Mouse (Mus musculus): ENCODE data around the gene Ank. TPM values are rescaled to one million over a fixed set of nuclear protein-coding genes. Genes with fewer than 3 reads are reported as not detected.

Gene Ank
- total RNA-seq, 2 experiments from 2014 or later, result 168 to 173 TPM

- no peak for DNase-seq (ENCODE audit: low spot score in 2 of 2)
Measured at GRCm38 (mm10) chr15:27493516-27493915, 27.0 kb downstream of the Ank start.

- DNase-seq (ENCODE audit: low spot score in 2 of 2), result peak in 1 of 2 experiments; percentile 30
Measured at GRCm38 (mm10) chr15:27495981-27496401, 29.5 kb downstream of the Ank start.

- no peak for DNase-seq (ENCODE audit: low spot score in 2 of 2)
Measured at GRCm38 (mm10) chr15:27496596-27497299, 30.3 kb downstream of the Ank start.

GRCm38 (mm10) chr15:27497300-27497997 is 31.0 kb downstream of the Ank start:
- no peak for DNase-seq (ENCODE audit: low spot score in 2 of 2)

- no peak for DNase-seq (ENCODE audit: low spot score in 2 of 2)
Measured at GRCm38 (mm10) chr15:27498078-27498477, 31.6 kb downstream of the Ank start.

GRCm38 (mm10) chr15:27500390-27500789 is 33.9 kb downstream of the Ank start:
- no peak for DNase-seq (ENCODE audit: low spot score in 2 of 2)

GRCm38 (mm10) chr15:27502338-27502737 is 35.9 kb downstream of the Ank start:
- DNase-seq (ENCODE audit: low spot score in 2 of 2), result no peak

GRCm38 (mm10) chr15:27503221-27503620 is 36.7 kb downstream of the Ank start:
- no peak for DNase-seq (ENCODE audit: low spot score in 2 of 2)

- DNase-seq (ENCODE audit: low spot score in 2 of 2), result no peak
Measured at GRCm38 (mm10) chr15:27503801-27504730, 37.6 kb downstream of the Ank start.

GRCm38 (mm10) chr15:27506127-27506886 is 39.8 kb downstream of the Ank start:
- DNase-seq (ENCODE audit: low spot score in 2 of 2), result no peak

- no peak for DNase-seq (ENCODE audit: low spot score in 2 of 2)
Measured at GRCm38 (mm10) chr15:27506893-27507596, 40.6 kb downstream of the Ank start.

- DNase-seq (ENCODE audit: low spot score in 2 of 2), result no peak
Measured at GRCm38 (mm10) chr15:27508169-27508568, 41.7 kb downstream of the Ank start.

GRCm38 (mm10) chr15:27508982-27509381 is 42.5 kb downstream of the Ank start:
- peak in 1 of 2 experiments; percentile 54 for DNase-seq (ENCODE audit: low spot score in 2 of 2)

- no peak for DNase-seq (ENCODE audit: low spot score in 2 of 2)
Measured at GRCm38 (mm10) chr15:27516927-27517326, 50.5 kb downstream of the Ank start.

- no peak for DNase-seq (ENCODE audit: low spot score in 2 of 2)
Measured at GRCm38 (mm10) chr15:27518026-27518425, 51.5 kb downstream of the Ank start.

- DNase-seq (ENCODE audit: low spot score in 2 of 2), result no peak
Measured at GRCm38 (mm10) chr15:27519857-27520256, 53.4 kb downstream of the Ank start.

GRCm38 (mm10) chr15:27525233-27526005 is 58.9 kb downstream of the Ank start:
- DNase-seq (ENCODE audit: low spot score in 2 of 2), result no peak

GRCm38 (mm10) chr15:27528896-27529295 is 62.4 kb downstream of the Ank start:
- DNase-seq (ENCODE audit: low spot score in 2 of 2), result no peak

GRCm38 (mm10) chr15:27530023-27530422 is 63.5 kb downstream of the Ank start:
- no peak for DNase-seq (ENCODE audit: low spot score in 2 of 2)

Measured in layer of hippocampus, adult 18-20 months (tissue).